Mouse (Mus musculus) cerebellum, adult 18-20 months (tissue): ENCODE data around the gene Oxsm.

Source experiments
- DNase-seq, 2 experiments: peaks; one replicate each; pipeline ENCODE4 v3.0.0; 2021

Oxsm gene

DNA sequence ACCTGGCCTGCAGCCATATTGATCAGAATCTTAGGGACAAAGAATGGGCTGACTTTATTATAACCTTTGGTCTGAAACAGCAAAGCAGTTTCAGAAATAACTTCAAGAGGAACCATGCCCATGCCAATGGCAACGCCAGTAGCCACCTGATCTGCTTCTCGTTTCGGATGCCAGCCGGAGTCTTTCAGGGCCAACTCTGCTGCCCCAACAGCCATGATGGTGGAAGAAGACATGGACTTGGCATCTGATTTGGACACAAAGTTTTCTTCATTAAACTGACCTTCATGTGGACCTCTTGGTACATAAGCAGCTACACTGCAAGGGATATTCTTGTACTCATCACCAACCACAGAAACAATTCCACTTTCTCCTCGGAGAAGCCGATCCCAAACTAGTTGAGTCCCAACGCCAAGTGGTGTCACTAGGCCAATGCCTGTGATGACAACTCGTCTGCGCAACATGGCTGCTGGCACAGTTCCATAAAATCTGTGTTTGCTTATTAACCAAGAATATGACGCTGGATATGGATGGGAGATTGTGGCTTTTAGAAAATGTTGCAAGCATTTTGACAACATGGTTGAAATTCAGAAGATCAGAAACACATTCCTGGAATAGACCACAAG lies 7.3 kb downstream of the Oxsm start:
- peak; percentile 15 to 28 for DNase-seq

DNA sequence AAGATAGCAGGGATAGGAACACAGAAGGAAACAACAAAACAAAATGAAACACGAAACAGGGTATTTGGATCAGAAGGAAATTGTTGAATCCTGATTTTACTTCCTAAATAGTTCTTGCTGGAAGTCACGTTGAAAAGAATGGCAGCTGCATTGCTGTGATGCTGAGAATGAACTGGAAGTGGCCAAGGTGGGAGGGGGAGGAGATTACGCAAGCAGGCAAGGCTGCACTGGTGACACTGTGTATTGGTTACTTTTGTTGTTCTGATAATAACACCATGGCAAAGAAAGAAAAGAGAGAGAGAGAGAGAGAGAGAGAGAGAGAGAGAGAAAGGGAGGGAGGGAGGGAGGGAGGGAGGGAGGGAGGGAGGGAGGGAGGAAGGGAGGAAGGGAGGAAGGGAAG lies 13.1 kb downstream of the Oxsm start:
- no peak for DNase-seq

DNA sequence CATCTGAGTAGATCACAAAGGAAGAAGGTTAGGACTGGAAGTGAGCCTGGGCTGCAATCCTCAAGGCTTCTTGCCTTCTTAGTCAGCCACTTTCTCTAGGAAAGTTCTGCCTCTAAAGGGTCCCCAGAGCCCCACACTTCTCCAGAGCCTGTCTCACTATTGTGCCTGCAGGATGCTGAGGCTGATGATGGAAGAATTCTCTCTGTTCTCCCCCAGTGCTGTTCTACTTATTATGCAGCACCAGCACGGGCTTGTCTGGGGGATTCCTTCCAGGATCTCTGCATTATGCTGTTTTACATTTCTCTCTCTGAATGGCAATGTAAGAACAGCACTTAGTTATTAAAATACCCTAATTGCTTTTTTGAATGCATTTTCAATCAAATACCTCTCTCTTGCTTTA lies 16.1 kb downstream of the Oxsm start:
- no peak for DNase-seq

GRCm38 (mm10) chr14:16230581-16230980 lies 19.0 kb downstream of the Oxsm start:
- DNase-seq: no peak

- DNase-seq: no peak
Observed at GRCm38 (mm10) chr14:16229395-16229794, 20.2 kb downstream of the Oxsm start.

DNA sequence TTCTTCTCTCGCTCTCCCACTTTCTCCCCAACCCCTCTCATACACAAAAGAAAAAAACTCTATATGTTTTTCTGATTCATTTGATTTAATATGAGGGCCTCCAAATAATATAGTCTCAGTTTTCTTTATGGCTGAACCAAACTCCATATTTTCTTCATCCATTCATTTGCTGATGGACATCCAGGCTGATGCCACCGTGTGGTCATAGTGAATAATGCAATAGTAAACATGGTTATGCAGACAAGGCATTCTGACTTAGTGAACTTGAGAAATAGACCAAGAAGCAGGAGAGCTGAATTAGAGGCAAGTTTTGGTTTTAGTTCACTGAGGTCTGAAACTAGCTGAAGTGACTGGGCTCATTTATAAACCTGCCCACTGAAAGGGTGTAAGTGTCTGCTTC lies 30.6 kb downstream of the Oxsm start:
- peak in 1 of 2 experiments; percentile 38 for DNase-seq

- no peak for DNase-seq
Observed at GRCm38 (mm10) chr14:16207722-16208121, 41.9 kb downstream of the Oxsm start.

GRCm38 (mm10) chr14:16201673-16202072 lies 47.9 kb downstream of the Oxsm start:
- DNase-seq: no peak

GRCm38 (mm10) chr14:16200969-16201638 lies 48.5 kb downstream of the Oxsm start:
- peak; percentile 68 to 75 for DNase-seq

DNA sequence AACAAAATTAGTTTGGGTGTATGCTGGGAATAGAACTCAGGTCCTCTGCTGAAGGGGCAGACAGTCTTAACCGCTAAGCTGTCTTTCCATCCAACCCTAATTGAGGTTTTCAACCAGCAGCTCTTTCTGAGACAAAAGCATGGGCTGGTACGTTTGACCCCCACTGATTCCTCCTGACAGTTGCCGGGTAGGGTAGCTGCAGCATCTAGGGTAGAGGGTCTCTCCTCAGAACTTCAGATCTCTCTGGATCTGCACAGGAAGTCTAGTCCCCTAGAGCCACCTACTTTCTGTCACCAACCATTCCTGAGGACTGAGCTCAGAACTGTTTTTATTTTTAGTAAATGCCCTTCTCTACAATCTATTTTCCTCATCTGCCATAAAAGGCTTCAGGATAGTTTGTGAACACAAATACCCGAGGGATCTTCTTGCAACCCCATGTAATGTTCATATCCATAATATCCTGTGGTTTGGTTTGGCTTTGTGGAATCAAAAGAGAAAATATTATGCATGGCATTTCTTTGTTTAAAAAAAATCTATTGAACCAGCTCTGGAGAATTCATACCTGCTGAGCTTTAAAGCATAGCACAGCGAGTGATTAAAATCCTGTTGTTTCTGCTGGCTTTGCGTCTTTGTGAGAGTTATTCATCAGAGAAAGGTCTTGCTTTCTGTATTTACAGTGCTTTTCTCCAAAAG lies 49.2 kb downstream of the Oxsm start:
- no peak for DNase-seq

DNA sequence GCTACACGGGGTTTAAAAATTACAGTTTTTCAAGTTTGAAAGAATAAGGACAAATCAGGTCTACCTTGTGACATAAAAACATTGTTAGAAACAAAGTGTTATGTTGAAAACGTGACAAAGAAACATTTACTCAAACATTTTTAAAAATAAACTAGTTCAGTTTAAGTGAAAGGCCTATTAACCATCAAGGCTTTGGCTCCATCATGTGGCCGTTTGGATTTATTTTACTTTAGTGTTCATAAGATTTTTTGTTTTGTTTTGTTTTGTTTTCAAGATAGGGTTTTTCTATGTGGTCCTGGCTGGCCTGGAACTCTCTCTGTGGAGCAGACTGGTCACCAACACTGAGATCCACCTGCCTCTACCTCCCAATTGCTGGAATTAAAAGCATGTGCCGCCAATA lies 53.1 kb downstream of the Oxsm start:
- DNase-seq: peak; percentile 35 to 56

GRCm38 (mm10) chr14:16195486-16195885 lies 54.1 kb downstream of the Oxsm start:
- DNase-seq: peak; percentile 30 to 36

GRCm38 (mm10) chr14:16194125-16194524 lies 55.5 kb downstream of the Oxsm start:
- DNase-seq: no peak

DNA sequence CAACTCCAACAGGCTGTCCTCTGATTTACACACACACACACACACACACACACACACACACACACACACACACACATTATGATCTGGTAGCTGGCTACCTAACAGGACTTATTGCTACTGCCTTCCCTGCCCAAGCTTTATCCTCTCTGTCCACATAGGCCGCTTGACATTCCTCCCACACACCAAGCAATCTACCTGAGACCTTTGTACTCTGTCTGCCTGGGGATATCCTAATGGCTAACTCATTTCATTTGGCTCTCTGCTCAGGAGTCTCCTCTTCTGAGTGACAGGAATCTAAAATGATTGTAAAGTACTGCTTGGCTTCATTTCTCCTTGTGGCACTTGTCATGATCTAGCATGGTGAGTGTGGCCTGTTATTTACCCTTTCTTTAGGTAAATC lies 60.5 kb downstream of the Oxsm start:
- DNase-seq: no peak
